16 mouse cellular contexts compared by ENCODE assay signal in genomic region chr3:95140289-95140595, GRCm38 (mm10). TPM values are rescaled to one million over a fixed set of nuclear protein-coding genes. Genes with fewer than 3 reads are reported as not detected.
A peak's percentile ranks its signal among the peaks of the same experiment; 100 is the strongest.
DNase-seq lines count a peak whose midpoint lies in the region; ATAC-seq and TF ChIP-seq lines count a peak whose summit lies in the region.
"Had no signal": no experiment of that assay in that cellular context is flagged by ENCODE, and none has a peak within 500 bp of the region (broad histone marks: within the 10 kb centered on the region; RNA-seq: fewer than 3 reads in every experiment).

No protein-coding gene starts in this region.

- H3K36me3 ChIP-seq in forebrain, embryonic 10.5 days (replicated peaks), result peaks cover 14% of the 10 kb centered on the region
- H3K36me3 ChIP-seq in forebrain, embryonic 14.5 days (ENCODE audit: control insufficient read depth, insufficient read depth, low read length), result peaks cover 19% of the 10 kb centered on the region
- peaks cover 20% of the 10 kb centered on the region for H3K36me3 ChIP-seq in kidney, embryonic 15.5 days
- H3K36me3 ChIP-seq in E14TG2a.4 (ENCODE audit: insufficient read depth, low read length), result no peaks in the 10 kb centered on the region
- H3K36me3 ChIP-seq in limb, embryonic 10.5 days, result peaks cover 31% of the 10 kb centered on the region

- H3K27ac ChIP-seq in forebrain, embryonic 10.5 days, result no peak overlapping the region
- H3K27ac ChIP-seq in forebrain, embryonic 14.5 days (ENCODE audit: low read depth, low read length), result no peak overlapping the region
- no peak overlapping the region for H3K27ac ChIP-seq in kidney, embryonic 15.5 days
- H3K27ac ChIP-seq in limb, embryonic 10.5 days, result no peak overlapping the region
- H3K27ac ChIP-seq: embryonic facial prominence, embryonic 15.5 days; limb, embryonic 13.5 days; midbrain, embryonic 12.5 days; neural tube, embryonic 12.5 days had no signal

- WGBS in forebrain, embryonic 10.5 days, result 69% methylated on average over 18 of the region's 18 CpGs
- WGBS in forebrain, embryonic 14.5 days, result 64% methylated on average over 18 of the region's 18 CpGs
- WGBS in kidney, embryonic 15.5 days, result 70% methylated on average over 18 of the region's 18 CpGs
- WGBS in limb, embryonic 10.5 days, result 49% methylated on average over 18 of the region's 18 CpGs

- no peaks in the 10 kb centered on the region for H3K9me3 ChIP-seq in forebrain, embryonic 10.5 days
- no peaks in the 10 kb centered on the region for H3K9me3 ChIP-seq in forebrain, embryonic 14.5 days (replicated peaks; ENCODE audit: control insufficient read depth, low read length)
- no peaks in the 10 kb centered on the region for H3K9me3 ChIP-seq in kidney, embryonic 15.5 days (replicated peaks)
- no peaks in the 10 kb centered on the region for H3K9me3 ChIP-seq in E14TG2a.4 (ENCODE audit: low read length)
- no peaks in the 10 kb centered on the region for H3K9me3 ChIP-seq in limb, embryonic 10.5 days (replicated peaks)
- H3K9me3 ChIP-seq: embryonic facial prominence, embryonic 15.5 days; limb, embryonic 13.5 days; midbrain, embryonic 12.5 days; neural tube, embryonic 12.5 days had no signal

- no peak overlapping the region for H3K4me2 ChIP-seq in forebrain, embryonic 14.5 days (ENCODE audit: low read length)
- H3K4me2 ChIP-seq in kidney, embryonic 15.5 days, result 0 out of 2 replicates have a peak overlapping the region, but pooled peaks have one; percentile 9
- H3K4me2 ChIP-seq: embryonic facial prominence, embryonic 15.5 days; limb, embryonic 13.5 days; midbrain, embryonic 12.5 days; neural tube, embryonic 12.5 days had no signal

- no peaks in the 10 kb centered on the region for H3K27me3 ChIP-seq in forebrain, embryonic 10.5 days (ENCODE audit: poor library complexity, severe bottlenecking)
- H3K27me3 ChIP-seq in forebrain, embryonic 14.5 days (replicated peaks; ENCODE audit: control insufficient read depth, insufficient read depth, low read length), result no peaks in the 10 kb centered on the region
- no peaks in the 10 kb centered on the region for H3K27me3 ChIP-seq in kidney, embryonic 15.5 days
- peaks cover 28% of the 10 kb centered on the region for H3K27me3 ChIP-seq in E14TG2a.4 (ENCODE audit: insufficient read depth, low read length)
- H3K27me3 ChIP-seq in limb, embryonic 10.5 days (ENCODE audit: low read depth, poor library complexity, severe bottlenecking), result no peaks in the 10 kb centered on the region
- H3K27me3 ChIP-seq: embryonic facial prominence, embryonic 15.5 days; limb, embryonic 13.5 days; midbrain, embryonic 12.5 days; neural tube, embryonic 12.5 days had no signal

- H3K4me1 ChIP-seq in forebrain, embryonic 10.5 days, result peaks cover 18% of the 10 kb centered on the region
- H3K4me1 ChIP-seq in forebrain, embryonic 14.5 days (ENCODE audit: control insufficient read depth, insufficient read depth, low read length), result 0 out of 2 replicates have a peak, but pooled peaks cover 3% of the 10 kb centered on the region
- H3K4me1 ChIP-seq in kidney, embryonic 15.5 days, result peaks cover 13% of the 10 kb centered on the region
- H3K4me1 ChIP-seq in E14TG2a.4 (replicated peaks; ENCODE audit: low read depth, low read length), result peaks cover 53% of the 10 kb centered on the region
- peaks cover 18% of the 10 kb centered on the region for H3K4me1 ChIP-seq in limb, embryonic 10.5 days

- peak overlapping the region; percentile 11; the same call in 1 of the 2 replicates for H3K4me3 ChIP-seq in forebrain, embryonic 10.5 days
- no peak overlapping the region for H3K4me3 ChIP-seq in forebrain, embryonic 14.5 days (ENCODE audit: low read depth, low read length)
- H3K4me3 ChIP-seq in kidney, embryonic 15.5 days (replicated peaks), result no peak overlapping the region
- peak overlapping the region; percentile 62 for H3K4me3 ChIP-seq in E14TG2a.4 (replicated peaks; ENCODE audit: low read length)
- H3K4me3 ChIP-seq in limb, embryonic 10.5 days, result 0 out of 2 replicates have a peak overlapping the region, but pooled peaks have one; percentile 13
- H3K4me3 ChIP-seq: embryonic facial prominence, embryonic 15.5 days; limb, embryonic 13.5 days; midbrain, embryonic 12.5 days; neural tube, embryonic 12.5 days had no signal

- no peak for DNase-seq in forebrain, embryonic 10.5 days (ENCODE audit: extremely low spot score, low spot score)
- DNase-seq in forebrain, embryonic 14.5 days (ENCODE audit: low spot score), result no peak
- no peak for DNase-seq in kidney, adult 8-10 months
- DNase-seq in limb, embryonic 10.5 days (ENCODE audit: low spot score), result no peak
- no peak for DNase-seq in yolk sac, embryonic 10.5 days (ENCODE audit: low spot score)
- DNase-seq: adrenal gland, postnatal 25 days; cerebellum, postnatal 10 days; heart, postnatal 4 days; retina, postnatal 1 day had no signal

- TF ChIP-seq CTCF in E14TG2a.4 (conservative IDR thresholded peaks at IDR 0.05; ENCODE audit: low read length), result no peak

- ATAC-seq in forebrain, embryonic 14.5 days, result no peak
- ATAC-seq in kidney, embryonic 15.5 days (replicated peaks; ENCODE audit: low FRiP score), result no peak
- ATAC-seq in monocyte, adult 5-6 weeks (replicated peaks; ENCODE audit: insufficient number of reproducible peaks, low FRiP score, low TSS enrichment, poor library complexity, severe bottlenecking), result no peak

- no peak overlapping the region for H3K9ac ChIP-seq in forebrain, embryonic 14.5 days (ENCODE audit: low read length)
- H3K9ac ChIP-seq in kidney, embryonic 15.5 days, result no peak overlapping the region
- H3K9ac ChIP-seq: embryonic facial prominence, embryonic 15.5 days; limb, embryonic 13.5 days; midbrain, embryonic 12.5 days; neural tube, embryonic 12.5 days had no signal

RNA-seq across cellular contexts. Expression of gene Tnfaip8l2, which starts 1.9 kb away (rescaled TPM):
- 1.4 and 1.5 TPM in 2 replicates for polyA plus RNA-seq in forebrain, embryonic 10.5 days (2016; fragmentation: Nextera tagmentation; extraction: Ambion mirVana)
- 2.6 and 2.9 TPM in 2 replicates for polyA plus RNA-seq in forebrain, embryonic 14.5 days (2014; fragmentation: Nextera tagmentation; extraction: Ambion mirVana)
- polyA plus RNA-seq in kidney, embryonic 15.5 days (2015; fragmentation: Nextera tagmentation; extraction: Ambion mirVana), result 2.7 and 2.9 TPM in 2 replicates
- 0.35 and 1.9 TPM in 2 replicates for polyA plus RNA-seq in limb, embryonic 10.5 days (2016; fragmentation: Nextera tagmentation; extraction: Ambion mirVana)
- total RNA-seq in monocyte, adult 5-6 weeks (2017), result 63.2 to 73.9 TPM (median 73.1 TPM) in 3 replicates

RNA-seq across cellular contexts. Expression of gene Lysmd1, which starts 6.4 kb away (rescaled TPM):
- polyA plus RNA-seq in forebrain, embryonic 10.5 days (2016; fragmentation: Nextera tagmentation; extraction: Ambion mirVana), result 12.6 and 13.3 TPM in 2 replicates
- polyA plus RNA-seq in forebrain, embryonic 14.5 days (2014; fragmentation: Nextera tagmentation; extraction: Ambion mirVana), result 31.4 and 31.8 TPM in 2 replicates
- 14.5 and 15.5 TPM in 2 replicates for polyA plus RNA-seq in kidney, embryonic 15.5 days (2015; fragmentation: Nextera tagmentation; extraction: Ambion mirVana)
- 12.6 and 16.2 TPM in 2 replicates for polyA plus RNA-seq in limb, embryonic 10.5 days (2016; fragmentation: Nextera tagmentation; extraction: Ambion mirVana)
- total RNA-seq in monocyte, adult 5-6 weeks (2017), result 4.1 to 5.9 TPM (median 5.7 TPM) in 3 replicates

RNA-seq across cellular contexts. Expression of gene Scnm1, which starts 6.4 kb away (rescaled TPM):
- 75.8 and 80.7 TPM in 2 replicates for polyA plus RNA-seq in forebrain, embryonic 10.5 days (2016; fragmentation: Nextera tagmentation; extraction: Ambion mirVana)
- polyA plus RNA-seq in forebrain, embryonic 14.5 days (2014; fragmentation: Nextera tagmentation; extraction: Ambion mirVana), result 99.6 and 107 TPM in 2 replicates
- polyA plus RNA-seq in kidney, embryonic 15.5 days (2015; fragmentation: Nextera tagmentation; extraction: Ambion mirVana), result 67.7 and 71.6 TPM in 2 replicates
- 74.1 and 79.7 TPM in 2 replicates for polyA plus RNA-seq in limb, embryonic 10.5 days (2016; fragmentation: Nextera tagmentation; extraction: Ambion mirVana)
- 65.3 to 128 TPM (median 82.5 TPM) in 3 replicates for total RNA-seq in monocyte, adult 5-6 weeks (2017)

RNA-seq across cellular contexts. Expression of gene Tmod4, which starts 16.0 kb away (rescaled TPM):
- polyA plus RNA-seq in forebrain, embryonic 10.5 days (2016; fragmentation: Nextera tagmentation; extraction: Ambion mirVana), result 0.77 and 1.00 TPM in 2 replicates
- polyA plus RNA-seq in forebrain, embryonic 14.5 days (2014; fragmentation: Nextera tagmentation; extraction: Ambion mirVana), result 0.55 and 0.83 TPM in 2 replicates
- polyA plus RNA-seq in kidney, embryonic 15.5 days (2015; fragmentation: Nextera tagmentation; extraction: Ambion mirVana), result 0.93 and 1.9 TPM in 2 replicates
- 1.2 and 1.4 TPM in 2 replicates for polyA plus RNA-seq in limb, embryonic 10.5 days (2016; fragmentation: Nextera tagmentation; extraction: Ambion mirVana)
- not detected in 3 replicates for total RNA-seq in monocyte, adult 5-6 weeks (2017)

RNA-seq across cellular contexts. Expression of gene Sema6c, which starts 20.0 kb away (rescaled TPM):
- 3.9 and 4.2 TPM in 2 replicates for polyA plus RNA-seq in forebrain, embryonic 10.5 days (2016; fragmentation: Nextera tagmentation; extraction: Ambion mirVana)
- polyA plus RNA-seq in forebrain, embryonic 14.5 days (2014; fragmentation: Nextera tagmentation; extraction: Ambion mirVana), result 22.8 and 25.2 TPM in 2 replicates
- polyA plus RNA-seq in kidney, embryonic 15.5 days (2015; fragmentation: Nextera tagmentation; extraction: Ambion mirVana), result 3.9 and 4.5 TPM in 2 replicates
- 8.9 and 15.8 TPM in 2 replicates for polyA plus RNA-seq in limb, embryonic 10.5 days (2016; fragmentation: Nextera tagmentation; extraction: Ambion mirVana)
- not detected in 3 replicates for total RNA-seq in monocyte, adult 5-6 weeks (2017)

Comparison
In these comparisons a context has a peak if more than half of its experiments do, and no peak if none do; other contexts are left out.
1. H3K4me3 ChIP-seq: peak in forebrain, embryonic 10.5 days (single experiment), E14TG2a.4 (single experiment) and limb, embryonic 10.5 days (single experiment); none in forebrain, embryonic 14.5 days (single experiment) and kidney, embryonic 15.5 days (single experiment).